22 mouse cellular contexts compared by ENCODE assay signal in the genomic region with DNA sequence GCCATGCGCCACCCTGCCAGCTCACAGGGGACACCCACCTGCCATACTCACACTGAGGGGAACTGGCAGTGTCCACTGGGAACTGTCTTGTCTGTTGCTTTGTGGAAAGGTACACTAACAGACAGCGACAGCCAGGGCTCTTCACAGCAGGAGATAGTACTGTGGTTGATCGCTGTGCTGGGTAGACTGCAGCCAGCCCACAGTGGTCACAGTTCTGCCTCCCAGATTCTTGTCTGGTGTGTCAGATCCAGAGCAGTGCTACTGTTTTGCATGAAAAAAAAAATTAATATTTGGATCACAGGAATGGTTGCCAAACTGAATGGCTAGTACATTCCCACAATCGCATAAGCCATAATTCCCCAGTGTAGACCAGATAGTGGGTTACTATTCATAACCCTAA.
DNase-seq lines count a peak whose midpoint lies in the region; ATAC-seq and TF ChIP-seq lines count a peak whose summit lies in the region.
"Had no signal": no experiment of that assay in that cellular context is flagged by ENCODE, and none has a peak within 500 bp of the region (broad histone marks: within the 10 kb centered on the region; RNA-seq: fewer than 3 reads in every experiment).

No protein-coding gene starts in this region.

- no peaks in the 10 kb centered on the region for H3K79me2 ChIP-seq in myocyte (ENCODE audit: control insufficient read depth, insufficient read depth)

- no peak for TF ChIP-seq POLR2A in myocyte (IDR thresholded peaks at IDR 0.05; ENCODE audit: insufficient read length, low read depth)

- H3K9ac ChIP-seq in heart, embryonic 14.5 days (ENCODE audit: low read length): no peak overlapping the region
- H3K9ac ChIP-seq: forebrain, postnatal 0 days; hindbrain, embryonic 15.5 days; intestine, embryonic 15.5 days had no signal

- peak overlapping the region; percentile 44 for H3K27ac ChIP-seq in gastrocnemius, adult 2 months
- H3K27ac ChIP-seq in heart, embryonic 14.5 days (replicated peaks in 1 of 2; ENCODE audit: control insufficient read depth in 1 of 2, insufficient read depth in 1 of 2, low read depth in 2 of 2, low read length in 2 of 2): peak overlapping the region; percentile 23 to 37
- H3K27ac ChIP-seq: embryonic facial prominence, embryonic 10.5 days; hindbrain, embryonic 15.5 days; intestine, embryonic 15.5 days; limb, embryonic 10.5 days; midbrain, embryonic 10.5 days had no signal

- 46% methylated on average over 4 of the region's 4 CpGs for WGBS in heart, embryonic 14.5 days

- H3K9me3 ChIP-seq in heart, embryonic 14.5 days (ENCODE audit: control insufficient read depth, low read length): peaks cover 5% of the 10 kb centered on the region; the same call in 1 of the 2 replicates
- H3K9me3 ChIP-seq: hindbrain, embryonic 15.5 days; intestine, embryonic 15.5 days; limb, embryonic 10.5 days; midbrain, embryonic 10.5 days had no signal

- no peaks in the 10 kb centered on the region for H3K27me3 ChIP-seq in heart, embryonic 14.5 days (ENCODE audit: control insufficient read depth, insufficient read depth, low read length)
- H3K27me3 ChIP-seq in myocyte (ENCODE audit: control insufficient read depth, insufficient read depth, insufficient read length): no peaks in the 10 kb centered on the region
- H3K27me3 ChIP-seq: hindbrain, embryonic 15.5 days; intestine, embryonic 15.5 days had no signal

- no peak for DNase-seq in gastrocnemius, adult 2 months
- DNase-seq in gastrocnemius, postnatal 10 days: no peak
- no peak for DNase-seq in heart, postnatal 14 days
- peak; percentile 41 for DNase-seq in adipocyte (ENCODE audit: low spot score)
- DNase-seq in left cerebral cortex, adult 18-20 months (ENCODE audit: low spot score in 2 of 2): no peak
- no peak for DNase-seq in spleen, postnatal 10 days (ENCODE audit: low spot score in 2 of 2)
- DNase-seq: adrenal gland, postnatal 10 days; cerebellum, adult 9-11 months; forebrain, postnatal 0 days; gastrocnemius, postnatal 36 days; kidney, adult 8-10 months; kidney, postnatal 14 days; liver had no signal

- peaks cover 3% of the 10 kb centered on the region; the same call in 1 of the 2 replicates for H3K36me3 ChIP-seq in heart, embryonic 14.5 days (ENCODE audit: control insufficient read depth, insufficient read depth, low read length)
- H3K36me3 ChIP-seq in myocyte (ENCODE audit: control insufficient read depth, insufficient read depth): no peaks in the 10 kb centered on the region
- H3K36me3 ChIP-seq: hindbrain, embryonic 15.5 days; intestine, embryonic 15.5 days; midbrain, embryonic 10.5 days had no signal

- no peak for ATAC-seq in heart, embryonic 14.5 days (ENCODE audit: insufficient number of reproducible peaks, insufficient read depth, low FRiP score, low read depth)
- ATAC-seq: activated CD4-positive, CD25-positive, alpha-beta regulatory T cell, adult 4 months; forebrain, postnatal 0 days; intestine, embryonic 15.5 days; midbrain, embryonic 16.5 days had no signal

- no peak overlapping the region for H3K4me3 ChIP-seq in gastrocnemius, adult 2 months
- no peak overlapping the region for H3K4me3 ChIP-seq in heart, embryonic 14.5 days (ENCODE audit: control insufficient read depth in 1 of 2, insufficient read depth in 1 of 2, low read depth in 1 of 2, low read length in 2 of 2)
- H3K4me3 ChIP-seq in myocyte: no peak overlapping the region
- H3K4me3 ChIP-seq: embryonic facial prominence, embryonic 10.5 days; hindbrain, embryonic 15.5 days; intestine, embryonic 15.5 days; limb, embryonic 10.5 days; midbrain, embryonic 10.5 days had no signal

- no peak overlapping the region for H3ac ChIP-seq in myocyte (ENCODE audit: control insufficient read depth, insufficient read length)

- H3K4me1 ChIP-seq in heart, embryonic 14.5 days (ENCODE audit: control insufficient read depth in 2 of 2, insufficient read depth in 2 of 2, low read length in 2 of 2): peaks cover 41 to 51% of the 10 kb centered on the region in 2 experiments

- intact Hi-C loops in gastrocnemius, adult 2 months (cut with DNase I): no loop called here
- intact Hi-C loops in heart, postnatal 14 days (cut with DNase I): no loop called here

- TF ChIP-seq CTCF in gastrocnemius, adult 2 months (IDR thresholded peaks at IDR 0.05): no peak

- no peak overlapping the region for H3K4me2 ChIP-seq in heart, embryonic 14.5 days (ENCODE audit: low read length)
- peak overlapping the region; percentile 67 for H3K4me2 ChIP-seq in myocyte (ENCODE audit: low read depth)
- H3K4me2 ChIP-seq: hindbrain, embryonic 15.5 days; intestine, embryonic 15.5 days had no signal

TF ChIP-seq in myocyte, 11 proteins besides CTCF, POLR2A, EP300 and RAD21:
- TF ChIP-seq TCF12 (IDR thresholded peaks at IDR 0.05; ENCODE audit: insufficient read depth, poor library complexity, severe bottlenecking) (peak; percentile 14), USF1 (IDR thresholded peaks at IDR 0.05; ENCODE audit: low read depth) (no peak), MYOD1 (IDR thresholded peaks at IDR 0.05; ENCODE audit: control insufficient read depth in 1 of 3, insufficient read length in 2 of 3, low read depth in 2 of 3) (peak; percentile 49 to 95 (median 95)), REST (IDR thresholded peaks at IDR 0.05; ENCODE audit: insufficient read depth, insufficient read length) (no peak), MYOG (IDR thresholded peaks at IDR 0.05; ENCODE audit: control insufficient read depth in 1 of 3, insufficient read depth in 1 of 3, insufficient read length in 2 of 3, low read depth in 2 of 3) (peak in 2 of 3 experiments; percentile 18 to 48), TCF3 (IDR thresholded peaks at IDR 0.05; ENCODE audit: insufficient read length, low read depth) (peak; percentile 67)
